Mouse (Mus musculus) heart, postnatal 0 days (tissue): ENCODE data around the gene Gemin7.

Experiments
- CTCF ChIP-seq: IDR thresholded peaks from 2 replicates; pipeline ENCODE4 v1.5.1; 2016; ENCODE audit warnings: antibody characterized with exemption, control low read depth, low read depth
- EP300 ChIP-seq: IDR thresholded peaks from 2 replicates; pipeline ENCODE4 v1.6.1; 2016; ENCODE audit warnings: antibody characterized with exemption, low read depth

GRCm38 (mm10) chr7:19547344-19547969 is 29.9 kb downstream of the Gemin7 start:
- no peak for TF ChIP-seq CTCF
- TF ChIP-seq EP300, result no peak
